Mouse (Mus musculus): Measurements from ENCODE around the gene Slc26a1.

- TF ChIP-seq POLR2A (IDR thresholded peaks at IDR 0.05; ENCODE audit: control insufficient read depth, extremely low read depth, insufficient read depth, low read length, poor library complexity) (no peak), CTCF (IDR thresholded peaks at IDR 0.05; ENCODE audit: borderline replicate concordance, control insufficient read depth, extremely low read depth, insufficient read depth, low read length, poor library complexity) (no peak)
These were observed 40.6 kb upstream of the Slc26a1 start for GRCm38 (mm10) chr5:108715974-108716373.
